Mouse (Mus musculus) stomach, embryonic 14.5 days (tissue): ENCODE results near the gene Chat. TPM values are rescaled to one million over a fixed set of nuclear protein-coding genes. Genes with fewer than 3 reads are reported as not detected.

Experiments
- polyA plus RNA-seq: library from polyadenylated mRNA; unstranded; fragments of >200 nt; fragmentation: Nextera tagmentation; extraction: Ambion mirVana; gene quantifications from 2 replicates; pipeline ENCODE4 v1.2.1, GENCODE M21; 2014

The Chat gene
- polyA plus RNA-seq, 1 experiment from 2014 or later: 0.90 TPM

Other genes starting within 250 kb of the Chat start
- gene Ogdhl, start 144.0 kb downstream of the Chat start, polyA plus RNA-seq: 12.5 and 13.6 TPM in 2 replicates
- gene 1700024G13Rik, start 77.6 kb downstream of the Chat start, polyA plus RNA-seq: not detected in 2 replicates
- 4.9 and 5.5 TPM in 2 replicates for gene Slc18a3, start 1.1 kb downstream of the Chat start, polyA plus RNA-seq
- gene Ercc6, start 47.5 kb upstream of the Chat start, polyA plus RNA-seq: 18.6 and 20.1 TPM in 2 replicates
- gene Prrxl1, start 133.4 kb upstream of the Chat start, polyA plus RNA-seq: 0.74 and 1.1 TPM in 2 replicates
- gene 3425401B19Rik, start 219.3 kb upstream of the Chat start, polyA plus RNA-seq: 0.04 and 0.06 TPM in 2 replicates